Mouse (Mus musculus): Measurements from ENCODE around the gene Chid1.

The Chid1 gene

GRCm38 (mm10) chr7:141539556-141540311, at the start of gene Chid1:
Chid1 (minus strand) TSS chr7:141539857.
- peak; percentile 98 for DNase-seq (ENCODE audit: low read depth, low spot score)

GRCm38 (mm10) chr7:141588890-141589289, 49.2 kb upstream of the Chid1 start:
- DNase-seq (ENCODE audit: low read depth, low spot score): no peak

GRCm38 (mm10) chr7:141585881-141586280, 46.2 kb upstream of the Chid1 start:
- DNase-seq (ENCODE audit: low read depth, low spot score): no peak

GRCm38 (mm10) chr7:141585288-141585687, 45.6 kb upstream of the Chid1 start:
- no peak for DNase-seq (ENCODE audit: low read depth, low spot score)

GRCm38 (mm10) chr7:141584048-141584841, 44.6 kb upstream of the Chid1 start:
- no peak for DNase-seq (ENCODE audit: low read depth, low spot score)

- DNase-seq (ENCODE audit: low read depth, low spot score): no peak
Observed at GRCm38 (mm10) chr7:141581323-141581722, 41.7 kb upstream of the Chid1 start.

GRCm38 (mm10) chr7:141578943-141579342, 39.3 kb upstream of the Chid1 start:
- DNase-seq (ENCODE audit: low read depth, low spot score): peak; percentile 75

- DNase-seq (ENCODE audit: low read depth, low spot score): peak; percentile 16
Observed at GRCm38 (mm10) chr7:141578511-141578910, 38.9 kb upstream of the Chid1 start.

GRCm38 (mm10) chr7:141577801-141578200, 38.1 kb upstream of the Chid1 start:
- DNase-seq (ENCODE audit: low read depth, low spot score): no peak

- no peak for DNase-seq (ENCODE audit: low read depth, low spot score)
Observed at GRCm38 (mm10) chr7:141575481-141575880, 35.8 kb upstream of the Chid1 start.

GRCm38 (mm10) chr7:141574041-141574440, 34.4 kb upstream of the Chid1 start:
- DNase-seq (ENCODE audit: low read depth, low spot score): peak; percentile 54

GRCm38 (mm10) chr7:141570625-141571295, 31.1 kb upstream of the Chid1 start:
- DNase-seq (ENCODE audit: low read depth, low spot score): no peak

- DNase-seq (ENCODE audit: low read depth, low spot score): no peak
Observed at GRCm38 (mm10) chr7:141569916-141570315, 30.3 kb upstream of the Chid1 start.

GRCm38 (mm10) chr7:141569283-141569803, 29.7 kb upstream of the Chid1 start:
- no peak for DNase-seq (ENCODE audit: low read depth, low spot score)

GRCm38 (mm10) chr7:141566587-141566986, 26.9 kb upstream of the Chid1 start:
- DNase-seq (ENCODE audit: low read depth, low spot score): no peak

GRCm38 (mm10) chr7:141564561-141564960, 24.9 kb upstream of the Chid1 start:
- DNase-seq (ENCODE audit: low read depth, low spot score): no peak

- DNase-seq (ENCODE audit: low read depth, low spot score): no peak
Observed at GRCm38 (mm10) chr7:141562852-141563427, 23.3 kb upstream of the Chid1 start.

GRCm38 (mm10) chr7:141562421-141562851, 22.8 kb upstream of the Chid1 start:
- DNase-seq (ENCODE audit: low read depth, low spot score): peak; percentile 44

GRCm38 (mm10) chr7:141561682-141562391, 22.2 kb upstream of the Chid1 start, which contains the start of gene Ap2a2:
Ap2a2 (plus strand) TSS chr7:141562173.
- peak; percentile 94 for DNase-seq (ENCODE audit: low read depth, low spot score)

GRCm38 (mm10) chr7:141560471-141560870, 20.8 kb upstream of the Chid1 start:
- no peak for DNase-seq (ENCODE audit: low read depth, low spot score)

Measured in A20 (cell line).